In genomic region chr17:75074978-75075699, GRCm38 (mm10) we compare ENCODE assay signal across 7 mouse cellular contexts.
DNase-seq lines count a peak whose midpoint lies in the region; ATAC-seq and TF ChIP-seq lines count a peak whose summit lies in the region.

No protein-coding gene starts in this region.

- no peaks in the 10 kb centered on the region for H3K36me3 ChIP-seq in ES-E14 (ENCODE audit: control insufficient read depth, insufficient read depth, low read length, poor library complexity, severe bottlenecking)
- H3K36me3 ChIP-seq in liver, embryonic 12.5 days: no peaks in the 10 kb centered on the region
- H3K36me3 ChIP-seq in stomach, embryonic 15.5 days: no peaks in the 10 kb centered on the region

- DNase-seq in kidney, postnatal 4 days: peak; percentile 60 to 62
- DNase-seq in kidney, adult 8-10 months: no peak
- DNase-seq in ES-E14 (ENCODE audit: low read depth, low spot score): peak; percentile 59
- DNase-seq in c-Kit-positive CD71-positive TER-119-positive erythroid progenitor cells, embryonic 14.5 days (ENCODE audit: low spot score): peak; percentile 48
- no peak for DNase-seq in adrenal gland, postnatal 14 days

- H3K4me2 ChIP-seq in liver, embryonic 12.5 days: no peak overlapping the region
- no peak overlapping the region for H3K4me2 ChIP-seq in stomach, embryonic 15.5 days

- no peak for ATAC-seq in liver, embryonic 12.5 days
- no peak for ATAC-seq in stomach, embryonic 15.5 days (ENCODE audit: insufficient read depth, low FRiP score, low read depth)

- H3K27ac ChIP-seq in ES-E14 (ENCODE audit: insufficient read depth, low read depth, low read length, poor library complexity, severe bottlenecking): no peak overlapping the region
- peak overlapping the region; percentile 60 for H3K27ac ChIP-seq in liver, embryonic 12.5 days
- H3K27ac ChIP-seq in stomach, embryonic 15.5 days: peak overlapping the region; percentile 1; the same call in 1 of the 2 replicates

- H3K4me1 ChIP-seq in ES-E14 (ENCODE audit: control insufficient read depth in 2 of 2, insufficient read depth in 2 of 2, low read length in 2 of 2, poor library complexity in 1 of 2): peaks cover 0 to 2% of the 10 kb centered on the region in 2 experiments; a peak in 1 of 4 replicates
- peaks cover 40% of the 10 kb centered on the region for H3K4me1 ChIP-seq in liver, embryonic 12.5 days
- H3K4me1 ChIP-seq in stomach, embryonic 15.5 days: peaks cover 15% of the 10 kb centered on the region

- H3K4me3 ChIP-seq in ES-E14 (ENCODE audit: insufficient read depth in 1 of 2, low read depth in 1 of 2, low read length in 2 of 2, poor library complexity in 1 of 2, severe bottlenecking in 1 of 2): peak overlapping the region in 1 of 2 experiments; percentile 15; a peak in 1 of 4 replicates
- H3K4me3 ChIP-seq in liver, embryonic 12.5 days: no peak overlapping the region
- no peak overlapping the region for H3K4me3 ChIP-seq in stomach, embryonic 15.5 days (replicated peaks)

- WGBS in liver, embryonic 12.5 days (ENCODE audit: insufficient replicate concordance): 67% methylated on average over 19 of the region's 19 CpGs
- WGBS in stomach, embryonic 15.5 days: 66% methylated on average over 19 of the region's 19 CpGs

- in situ Hi-C loops in ES-E14 (cut with MboI; ENCODE audit: low sequenced_read_pairs in 2 of 2, unreplicated experiment in 2 of 2): no loop called here

- H3K27me3 ChIP-seq in liver, embryonic 12.5 days (replicated peaks): no peaks in the 10 kb centered on the region
- H3K27me3 ChIP-seq in stomach, embryonic 15.5 days (replicated peaks): no peaks in the 10 kb centered on the region

- H3K9me3 ChIP-seq in ES-E14 (ENCODE audit: control insufficient read depth, insufficient read depth, low read depth, low read length): no peaks in the 10 kb centered on the region
- H3K9me3 ChIP-seq in liver, embryonic 12.5 days (replicated peaks): no peaks in the 10 kb centered on the region
- no peaks in the 10 kb centered on the region for H3K9me3 ChIP-seq in stomach, embryonic 15.5 days

- H3K9ac ChIP-seq in ES-E14 (ENCODE audit: insufficient read depth, low read depth, low read length, poor library complexity, severe bottlenecking): no peak overlapping the region; the same call in 1 of the 2 replicates
- no peak overlapping the region for H3K9ac ChIP-seq in liver, embryonic 12.5 days
- no peak overlapping the region for H3K9ac ChIP-seq in stomach, embryonic 15.5 days

TF ChIP-seq in ES-E14, 5 proteins besides CTCF, POLR2A, EP300 and RAD21:
- TF ChIP-seq HCFC1 (IDR thresholded peaks at IDR 0.05; ENCODE audit: borderline replicate concordance, insufficient read depth, low read length) (no peak), ZNF384 (IDR thresholded peaks at IDR 0.05; ENCODE audit: low read depth, low read length) (no peak), ZC3H11A (IDR thresholded peaks at IDR 0.05; ENCODE audit: borderline replicate concordance, low read depth, low read length) (peak; percentile 59; the same call in 1 of the 2 replicates)

Comparison
In these comparisons a context has a peak if more than half of its experiments do, and no peak if none do; other contexts are left out.
1. DNase-seq: peak in kidney, postnatal 4 days (2 of 2), ES-E14 (single experiment) and c-Kit-positive CD71-positive TER-119-positive erythroid progenitor cells, embryonic 14.5 days (single experiment); none in kidney, adult 8-10 months (0 of 2) and adrenal gland, postnatal 14 days (single experiment).